Mouse (Mus musculus) midbrain, embryonic 14.5 days (tissue): ENCODE data around the gene Ppp1r7. TPM values are rescaled to one million over a fixed set of nuclear protein-coding genes. Genes with fewer than 3 reads are reported as not detected.
"Not testable (repeated sequence)": the region's sequence is repeated elsewhere in the genome, so short reads cannot be mapped to it uniquely, and the experiment has no call there.

Source experiments
- ATAC-seq: fragments of 200-750 bp; cut with Nextera tagmentation; 2 replicates; pipeline ENCODE4 v1.8.0; 2017; ENCODE audit warnings: moderate number of reproducible peaks, moderate library complexity; ENCODE audit not compliant: low FRiP score, low TSS enrichment
- DNase-seq: peaks from one replicate; pipeline ENCODE4 v3.0.0-alpha.2; 2015
- H3K27ac ChIP-seq: fragments of 300-500 bp; sonication (generic); replicated peaks from 2 replicates; pipeline ENCODE4 v1.5.1; 2014; ENCODE audit warnings: mild to moderate bottlenecking, low read depth, low read length, moderate library complexity
- H3K27me3 ChIP-seq: fragments of 300-500 bp; sonication (generic); 2 replicates; pipeline ENCODE4 v1.6.1; 2014; ENCODE audit warnings: low read length, control low read depth, mixed read lengths; ENCODE audit not compliant: control insufficient read depth, insufficient read depth
- H3K36me3 ChIP-seq: fragments of 300-500 bp; sonication (generic); 2 replicates; pipeline ENCODE4 v1.6.1; 2014; ENCODE audit warnings: low read length, control low read depth; ENCODE audit not compliant: control insufficient read depth, insufficient read depth
- H3K4me1 ChIP-seq: fragments of 300-500 bp; sonication (generic); 2 replicates; pipeline ENCODE4 v1.6.1; 2014; ENCODE audit warnings: mild to moderate bottlenecking, antibody characterized with exemption, low read length, control low read depth; ENCODE audit not compliant: control insufficient read depth, insufficient read depth
- H3K4me2 ChIP-seq: fragments of 300-500 bp; sonication (generic); 2 replicates; pipeline ENCODE4 v1.6.1; 2014; ENCODE audit warnings: mild to moderate bottlenecking, low read length, moderate library complexity
- H3K4me3 ChIP-seq: fragments of 300-500 bp; sonication (generic); replicated peaks from 2 replicates; pipeline ENCODE4 v1.5.1; 2014; ENCODE audit warnings: low read depth, low read length
- H3K9ac ChIP-seq: fragments of 300-500 bp; sonication (generic); replicated peaks from 2 replicates; pipeline ENCODE4 v1.6.1; 2014; ENCODE audit warnings: mild to moderate bottlenecking, low read length, moderate library complexity
- H3K9me3 ChIP-seq: fragments of 300-500 bp; sonication (generic); 2 replicates; pipeline ENCODE4 v1.6.1; 2016; ENCODE audit warnings: low read length, control low read depth, mixed read lengths; ENCODE audit not compliant: control insufficient read depth
- WGBS: fragments of 180-500 bp; shearing (Covaris S2); extraction: QIAGEN DNeasy Blood & Tissue Kit; methylation state at CpG from one replicate; pipeline ENCODE4 v1.1.7; 2014; 5-methylcytosine and 5-hydroxymethylcytosine counted together
- polyA plus RNA-seq: library from polyadenylated mRNA; unstranded; fragments of >200 nt; fragmentation: Nextera tagmentation; extraction: Ambion mirVana; gene quantifications from 2 replicates; pipeline ENCODE4 v1.2.1, GENCODE M21; 2014

Gene Ppp1r7
- polyA plus RNA-seq = 54.7 and 64.1 TPM in 2 replicates

DNA sequence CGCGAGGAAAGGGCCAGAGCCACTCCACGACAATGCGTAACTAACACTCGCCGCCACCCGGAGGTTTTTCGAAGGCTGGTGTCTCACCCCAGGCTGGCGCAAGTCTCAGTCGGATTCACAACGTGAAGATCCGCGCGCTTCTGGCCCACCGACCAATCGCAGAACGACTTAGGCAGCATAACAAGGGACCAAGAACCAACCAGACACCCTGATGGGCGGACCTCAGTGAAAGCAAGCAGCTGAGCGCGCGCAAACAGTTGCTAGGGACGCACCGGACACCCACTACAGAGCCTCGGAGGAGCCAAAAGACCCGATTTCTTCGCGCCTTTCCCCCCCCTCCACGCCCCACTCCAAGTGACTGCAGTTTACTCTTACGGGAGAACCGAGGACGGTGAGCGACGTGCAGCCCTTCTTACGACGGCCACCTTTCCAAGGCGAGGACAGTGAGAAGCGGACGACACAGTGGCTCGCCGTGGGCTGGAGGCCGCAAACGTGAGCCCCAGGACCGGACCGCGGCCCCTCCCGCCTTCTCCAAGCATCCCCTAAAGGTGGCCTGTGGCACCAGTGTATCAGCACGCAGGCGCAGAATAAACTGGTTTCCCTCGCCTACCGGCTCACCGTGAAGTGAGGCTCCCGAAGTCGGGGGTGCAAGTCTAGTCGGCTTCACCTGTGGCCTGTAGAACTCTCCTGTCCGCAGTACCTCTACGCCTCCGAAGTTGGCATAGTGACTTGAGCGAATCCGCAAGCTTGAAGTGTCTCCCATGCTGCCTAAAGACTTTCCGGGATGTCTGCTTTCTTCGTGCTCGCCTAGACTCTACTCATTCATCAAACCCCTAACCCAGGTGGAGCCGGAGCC is at the start of gene Ppp1r7, which contains the start of gene Pask:
Ppp1r7 (plus strand) TSS at position 207 of the 856 bp plus-strand sequence.
Pask (minus strand) TSS at position 835 of the 856 bp plus-strand sequence.
- H3K4me3 ChIP-seq = peak within 1 kb of the TSS; percentile 95
- H3K27ac ChIP-seq = peak within 1 kb of the TSS; percentile 73
- ATAC-seq (peak; percentile 96), DNase-seq (peak; percentile 98)
- H3K4me1 ChIP-seq = peaks cover 7% of the 10 kb centered on the region; the same call in 1 of the 2 replicates
- H3K9ac ChIP-seq = peak within 1 kb of the TSS; percentile 79
- H3K4me2 ChIP-seq = peak within 1 kb of the TSS; percentile 89
- no peaks in the 10 kb centered on the region for H3K27me3 ChIP-seq
- under 1% methylated on average over 63 of the region's 63 CpGs for WGBS
- H3K9me3 ChIP-seq = no peaks in the 10 kb centered on the region
- H3K36me3 ChIP-seq = peaks cover 11% of the 10 kb centered on the region

DNA sequence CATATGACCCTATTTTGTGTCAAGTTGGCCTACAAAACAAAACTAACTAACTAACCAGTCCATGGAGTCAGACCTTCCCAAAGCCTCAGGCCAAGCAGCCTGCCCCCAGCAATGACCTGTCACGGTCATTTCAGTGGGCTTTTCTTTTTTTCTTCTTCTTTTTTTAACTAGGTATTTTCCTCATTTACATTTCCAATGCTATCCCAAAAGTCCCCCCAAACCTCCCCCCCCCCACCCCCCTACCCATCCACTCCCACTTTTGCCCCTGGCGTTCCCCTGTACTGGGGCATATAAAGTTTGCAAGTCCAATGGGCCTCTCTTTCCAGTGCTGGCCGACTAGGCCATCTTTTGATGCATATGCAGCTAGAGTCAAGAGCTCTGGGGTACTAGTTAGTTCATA is 48.2 kb upstream of the Ppp1r7 start:
- H3K36me3 ChIP-seq = peaks cover 37% of the 10 kb centered on the region
- H3K4me2 ChIP-seq, H3K4me3 ChIP-seq, ATAC-seq, H3K9me3 ChIP-seq, DNase-seq, H3K27me3 ChIP-seq, H3K9ac ChIP-seq, H3K4me1 ChIP-seq, H3K27ac ChIP-seq: not testable (repeated sequence)
- WGBS = 90% methylated on average over 3 of the region's 3 CpGs

DNA sequence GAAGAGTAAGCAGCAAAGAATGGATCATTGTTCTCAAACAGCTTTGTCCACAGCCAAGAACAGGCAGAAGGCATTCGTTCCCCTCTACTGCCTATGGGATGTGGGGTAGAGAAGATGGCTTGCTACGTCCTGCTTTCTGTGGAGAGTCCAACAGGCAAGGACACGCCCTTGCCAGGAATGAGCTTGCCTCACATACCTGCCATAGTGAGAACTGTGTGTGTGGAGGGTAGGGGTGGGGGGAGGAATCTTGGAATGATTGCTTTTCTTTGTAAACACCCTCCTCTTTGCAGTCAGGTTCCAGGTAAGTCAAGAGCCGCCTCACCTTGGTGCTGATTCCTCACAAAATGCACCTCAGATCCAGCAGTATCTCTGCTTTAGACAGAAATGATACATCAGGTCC is 42.9 kb upstream of the Ppp1r7 start:
- no peak for ATAC-seq
- WGBS = 95% methylated on average over 4 of the region's 4 CpGs

DNA sequence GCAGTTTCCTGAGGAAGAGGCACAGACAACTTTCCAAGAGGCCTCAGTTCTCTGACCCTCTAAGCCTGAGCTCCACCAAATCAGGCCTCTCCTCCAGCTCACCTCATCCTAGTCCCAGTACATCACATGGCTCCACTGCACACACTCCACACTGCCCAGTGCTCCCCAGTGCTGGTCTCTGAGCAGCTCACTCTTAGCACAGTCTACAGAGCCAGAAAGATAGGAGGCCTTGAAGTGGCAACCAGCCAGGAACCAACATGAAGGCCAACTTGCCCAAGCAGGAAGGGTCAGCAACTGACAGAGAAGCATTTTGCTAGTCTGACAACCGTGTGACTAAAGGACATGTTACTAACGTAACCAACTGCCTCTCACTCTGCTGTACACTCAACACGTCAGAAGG is 42.1 kb upstream of the Ppp1r7 start:
- no peak for ATAC-seq

More for the DNA sequence above, 42.9 kb upstream of the Ppp1r7 start:
- no peak overlapping the region for H3K9ac ChIP-seq
- H3K9me3 ChIP-seq = no peaks in the 10 kb centered on the region
- H3K4me1 ChIP-seq = peaks cover 2% of the 10 kb centered on the region; the same call in 1 of the 2 replicates
- H3K27me3 ChIP-seq = no peaks in the 10 kb centered on the region
- H3K4me2 ChIP-seq = no peak overlapping the region
- no peak for DNase-seq
- no peak overlapping the region for H3K4me3 ChIP-seq
- no peak overlapping the region for H3K27ac ChIP-seq
- peaks cover 84% of the 10 kb centered on the region for H3K36me3 ChIP-seq

DNA sequence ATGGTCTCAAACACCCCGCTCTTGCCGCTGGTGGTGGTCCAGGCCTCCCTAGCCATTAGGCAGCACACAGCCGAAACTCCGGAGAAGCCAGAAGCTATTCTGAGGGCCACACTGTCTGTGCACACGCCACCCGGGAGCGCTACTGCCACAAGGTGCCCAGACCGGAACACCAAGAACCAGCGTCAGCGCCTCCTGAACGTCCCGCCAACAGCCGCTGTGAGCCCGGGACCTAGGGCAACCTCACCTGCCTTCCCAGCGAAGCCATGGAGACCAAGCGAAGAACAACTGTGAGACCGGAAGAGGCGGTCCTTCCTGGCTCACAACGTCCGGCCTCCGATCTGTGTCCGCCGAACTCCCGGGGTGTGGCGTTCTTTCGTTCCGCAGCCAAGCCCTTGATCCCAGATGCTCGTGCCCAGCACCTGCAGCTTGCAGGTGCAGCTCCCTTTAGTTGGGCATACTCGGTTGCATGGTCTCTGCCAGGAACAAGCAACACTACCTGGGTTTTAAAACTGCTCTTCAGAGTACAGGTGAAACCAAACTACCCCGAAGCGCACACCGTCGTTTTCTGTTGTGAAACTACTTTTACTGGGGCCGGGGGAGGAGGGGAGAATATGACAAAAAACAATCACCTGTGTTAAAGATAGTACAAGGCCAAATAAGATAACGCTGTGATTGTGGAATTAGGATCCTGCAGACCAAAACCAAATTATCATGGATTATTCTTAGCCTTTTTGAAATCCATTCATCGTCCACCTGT is 36.9 kb upstream of the Ppp1r7 start, which contains the start of gene Mterf4:
Mterf4 (minus strand) TSS at position 335 of the 757 bp plus-strand sequence.
- Histone ChIP-seq H3K36me3 (peaks cover 48% of the 10 kb centered on the region), H3K4me3 (peak within 1 kb of the TSS; percentile 73), H3K27me3 (no peaks in the 10 kb centered on the region), H3K9me3 (no peaks in the 10 kb centered on the region), H3K4me2 (peak within 1 kb of the TSS; percentile 84), H3K27ac (no peak within 1 kb of the TSS), H3K4me1 (peaks cover 12% of the 10 kb centered on the region), H3K9ac (peak within 1 kb of the TSS; percentile 63)
- 6% methylated on average over 36 of the region's 36 CpGs for WGBS
- DNase-seq (peak; percentile 93), ATAC-seq (peak; percentile 92)

More for the DNA sequence above, 42.1 kb upstream of the Ppp1r7 start:
- Histone ChIP-seq H3K27me3 (no peaks in the 10 kb centered on the region), H3K36me3 (peaks cover 82% of the 10 kb centered on the region), H3K4me2 (no peak overlapping the region), H3K4me3 (no peak overlapping the region), H3K27ac (no peak overlapping the region), H3K9ac (no peak overlapping the region), H3K4me1 (peaks cover 6% of the 10 kb centered on the region; the same call in 1 of the 2 replicates), H3K9me3 (no peaks in the 10 kb centered on the region)
- 88% methylated on average over 3 of the region's 3 CpGs for WGBS
- DNase-seq = no peak

DNA sequence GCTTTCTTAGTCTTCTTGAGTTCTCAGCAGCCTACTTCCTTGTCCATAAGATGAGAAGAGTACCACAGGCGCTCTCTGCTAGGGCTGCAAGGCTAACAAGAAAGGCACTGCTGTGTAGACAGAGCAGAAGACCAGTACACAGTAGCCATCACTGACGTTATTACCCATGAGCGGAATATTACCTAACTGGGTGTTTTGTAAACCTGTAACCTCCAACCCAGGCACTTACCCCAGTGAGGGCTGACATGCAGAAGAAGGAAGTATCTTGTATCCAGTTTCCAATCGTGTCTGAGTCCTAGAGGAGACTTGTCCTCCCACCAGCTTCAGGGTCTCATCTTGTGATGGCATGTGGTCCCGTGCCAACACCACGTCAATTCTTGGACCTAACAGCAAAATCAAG is 18.7 kb upstream of the Ppp1r7 start:
- Histone ChIP-seq H3K9ac (no peak overlapping the region), H3K9me3 (no peaks in the 10 kb centered on the region), H3K36me3 (peaks cover 53% of the 10 kb centered on the region), H3K4me1 (no peaks in the 10 kb centered on the region), H3K4me3 (no peak overlapping the region), H3K27me3 (no peaks in the 10 kb centered on the region), H3K27ac (no peak overlapping the region), H3K4me2 (no peak overlapping the region)
- DNase-seq (no peak), ATAC-seq (no peak)
- WGBS = 94% methylated on average over 6 of the region's 6 CpGs

DNA sequence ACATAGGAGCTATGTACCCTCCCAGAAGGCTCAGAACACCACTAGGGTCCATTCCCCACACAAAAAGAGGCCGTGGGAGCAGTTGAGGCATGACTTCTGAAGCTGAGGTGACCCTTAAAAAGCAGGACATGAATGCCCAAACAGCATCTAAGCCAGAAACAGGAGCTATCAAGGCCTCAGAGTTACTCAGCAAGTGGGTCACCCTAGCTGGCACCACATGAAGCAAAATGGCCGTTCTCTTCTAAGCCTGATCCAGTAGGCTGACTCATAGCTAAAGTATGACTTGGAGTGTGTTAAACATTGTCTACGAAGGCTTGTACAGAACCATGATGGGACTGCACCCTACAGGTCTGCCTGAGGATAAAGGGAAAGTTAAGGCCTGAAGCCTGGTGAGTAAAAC is 16.2 kb upstream of the Ppp1r7 start:
- H3K36me3 ChIP-seq = peaks cover 38% of the 10 kb centered on the region
- 97% methylated on average over 3 of the region's 3 CpGs for WGBS

DNA sequence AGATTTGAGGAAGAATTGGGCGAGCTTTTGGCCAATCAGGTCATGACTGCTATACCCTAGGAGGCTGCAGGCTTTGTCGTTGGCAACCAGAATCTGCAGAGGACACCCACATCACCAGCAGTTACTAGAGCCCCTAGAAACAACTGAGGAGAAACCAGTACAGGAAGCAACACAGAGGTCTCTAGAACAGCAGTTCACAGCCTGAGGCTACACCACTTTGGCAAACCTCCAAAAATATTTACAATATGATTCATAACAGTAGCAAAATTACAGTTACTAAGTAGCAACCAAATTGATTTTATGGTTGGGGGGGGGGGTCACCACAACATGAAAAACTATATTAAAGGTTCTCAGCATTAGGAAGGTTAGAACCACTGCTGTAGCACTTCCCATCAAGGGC is 8.0 kb upstream of the Ppp1r7 start:
- ATAC-seq = no peak
- Histone ChIP-seq H3K4me1 (no peaks in the 10 kb centered on the region), H3K27ac (no peak overlapping the region), H3K36me3 (peaks cover 19% of the 10 kb centered on the region; the same call in 1 of the 2 replicates), H3K9me3 (no peaks in the 10 kb centered on the region), H3K9ac (no peak overlapping the region), H3K4me2 (no peak overlapping the region), H3K4me3 (no peak overlapping the region), H3K27me3 (no peaks in the 10 kb centered on the region)
- DNase-seq = no peak
- 76% methylated on average over 2 of the region's 2 CpGs for WGBS

More for the DNA sequence above, 16.2 kb upstream of the Ppp1r7 start:
- Histone ChIP-seq H3K9ac (no peak overlapping the region), H3K27ac (no peak overlapping the region), H3K4me1 (no peaks in the 10 kb centered on the region), H3K4me2 (no peak overlapping the region), H3K9me3 (no peaks in the 10 kb centered on the region), H3K27me3 (no peaks in the 10 kb centered on the region), H3K4me3 (no peak overlapping the region)
- DNase-seq (no peak), ATAC-seq (no peak)
